Mouse (Mus musculus) midbrain, postnatal 0 days (tissue): ENCODE measurements at regions not wholly inside any gene's neighbourhood (a gene's known extent, or its start where the extent isn't known, plus 50 kb on each side); places are given as distances from the start of the nearest gene placed in this dataset.

ENCODE experiments used
- ATAC-seq: fragments of 200-750 bp; cut with Nextera tagmentation; 2 replicates; pipeline ENCODE4 v1.8.0; 2017; ENCODE audit warnings: moderate number of reproducible peaks, mild to moderate bottlenecking, moderate TSS enrichment, moderate library complexity; ENCODE audit not compliant: low FRiP score
- DNase-seq: peaks from one replicate; pipeline ENCODE4 v3.0.0-alpha.2; 2015; ENCODE audit warnings: low spot score
- H3K27ac ChIP-seq: fragments of 300-500 bp; sonication (generic); 2 replicates; pipeline ENCODE4 v1.5.1; 2014; ENCODE audit warnings: low read depth, mild to moderate bottlenecking, low read length, mixed read lengths
- H3K27me3 ChIP-seq: fragments of 300-500 bp; sonication (generic); 2 replicates; pipeline ENCODE4 v1.6.1; 2014; ENCODE audit warnings: low read length, control low read depth, mixed read lengths; ENCODE audit not compliant: insufficient read depth
- H3K36me3 ChIP-seq: fragments of 300-500 bp; sonication (generic); 2 replicates; pipeline ENCODE4 v1.6.1; 2014; ENCODE audit warnings: low read length, control low read depth, mixed read lengths; ENCODE audit not compliant: insufficient read depth
- H3K4me1 ChIP-seq: fragments of 300-500 bp; sonication (generic); 2 replicates; pipeline ENCODE4 v1.6.1; 2014; ENCODE audit warnings: mild to moderate bottlenecking, control low read depth, antibody characterized with exemption, low read length, mixed read lengths; ENCODE audit not compliant: insufficient read depth
- H3K4me2 ChIP-seq: fragments of 300-500 bp; sonication (generic); 2 replicates; pipeline ENCODE4 v1.6.1; 2014; ENCODE audit warnings: low read depth, mild to moderate bottlenecking, low read length, mixed read lengths; ENCODE audit not compliant: poor library complexity, severe bottlenecking
- H3K4me3 ChIP-seq: fragments of 300-500 bp; sonication (generic); 2 replicates; pipeline ENCODE4 v1.5.1; 2014; ENCODE audit warnings: low read depth, mild to moderate bottlenecking, low read length, moderate library complexity
- H3K9ac ChIP-seq: fragments of 300-500 bp; sonication (generic); replicated peaks from 2 replicates; pipeline ENCODE4 v1.6.1; 2014; ENCODE audit warnings: mild to moderate bottlenecking, low read length, moderate library complexity, mixed read lengths; ENCODE audit not compliant: poor library complexity, severe bottlenecking
- H3K9me3 ChIP-seq: fragments of 300-500 bp; sonication (generic); 2 replicates; pipeline ENCODE4 v1.6.1; 2016; ENCODE audit warnings: low read length, control low read depth
- CTCF ChIP-seq: IDR thresholded peaks from 2 replicates; pipeline ENCODE4 v1.5.1; 2016; ENCODE audit warnings: antibody characterized with exemption, mild to moderate bottlenecking
- WGBS: fragments of 180-500 bp; shearing (Covaris S2); extraction: QIAGEN DNeasy Blood & Tissue Kit; methylation state at CpG from one replicate; pipeline ENCODE4 v1.1.7; 2014; 5-methylcytosine and 5-hydroxymethylcytosine counted together

DNA sequence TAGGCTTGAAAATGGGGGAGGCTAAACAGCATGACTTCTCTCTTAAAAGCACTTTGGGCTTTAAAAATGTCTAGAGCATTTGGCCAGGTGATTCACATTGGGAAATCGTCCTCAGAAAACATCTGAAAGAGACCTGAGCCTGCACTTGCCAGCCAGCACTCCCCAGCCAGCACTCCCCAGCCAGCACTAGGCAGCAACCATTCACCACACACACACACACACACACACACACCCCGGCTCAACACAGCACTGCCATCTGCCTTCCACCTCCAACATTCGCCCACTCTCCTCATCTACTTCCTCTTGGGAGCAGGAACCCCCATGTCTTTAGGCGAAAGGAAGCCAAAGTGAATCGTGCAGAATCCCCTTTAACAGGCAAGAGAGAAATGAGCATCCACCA is 85.4 kb downstream of the Atp23 start:
- DNase-seq (no peak), ATAC-seq (no peak)
- no peaks in the 10 kb centered on the region for H3K4me1 ChIP-seq
- no peak overlapping the region for H3K9ac ChIP-seq
- H3K27ac ChIP-seq, result no peak overlapping the region
- TF ChIP-seq CTCF, result no peak; the same call in 1 of the 2 replicates
- WGBS, result 74% methylated on average over 5 of the region's 5 CpGs
- H3K36me3 ChIP-seq, result no peaks in the 10 kb centered on the region
- no peak overlapping the region for H3K4me3 ChIP-seq
- no peak overlapping the region for H3K4me2 ChIP-seq
- no peaks in the 10 kb centered on the region for H3K9me3 ChIP-seq
- no peaks in the 10 kb centered on the region for H3K27me3 ChIP-seq

DNA sequence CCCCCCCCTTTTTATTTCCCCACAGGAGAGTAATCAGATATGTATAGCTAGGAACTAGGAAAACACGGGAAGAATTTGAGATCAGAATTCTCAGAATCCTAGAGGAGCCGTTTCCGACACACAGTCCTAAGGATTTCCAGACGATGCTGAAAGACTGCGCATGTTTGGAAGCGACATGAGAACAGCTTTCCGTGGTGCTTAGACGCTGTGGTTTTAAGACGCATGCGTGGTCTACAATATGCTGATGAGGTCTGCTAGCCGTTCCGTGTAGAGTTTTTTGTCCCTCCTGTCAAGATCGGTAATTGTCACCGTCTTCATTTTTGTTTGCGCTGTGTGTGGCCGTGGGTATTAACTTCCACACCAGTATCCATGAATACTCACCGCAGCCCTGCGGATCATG is 86.2 kb downstream of the Atp23 start:
- ATAC-seq (no peak), DNase-seq (no peak)
- Histone ChIP-seq H3K36me3 (no peaks in the 10 kb centered on the region), H3K4me1 (no peaks in the 10 kb centered on the region), H3K27ac (no peak overlapping the region), H3K9me3 (no peaks in the 10 kb centered on the region), H3K4me3 (no peak overlapping the region), H3K9ac (no peak overlapping the region), H3K27me3 (no peaks in the 10 kb centered on the region), H3K4me2 (no peak overlapping the region)
- 87% methylated on average over 18 of the region's 18 CpGs for WGBS
- TF ChIP-seq CTCF, result no peak

DNA sequence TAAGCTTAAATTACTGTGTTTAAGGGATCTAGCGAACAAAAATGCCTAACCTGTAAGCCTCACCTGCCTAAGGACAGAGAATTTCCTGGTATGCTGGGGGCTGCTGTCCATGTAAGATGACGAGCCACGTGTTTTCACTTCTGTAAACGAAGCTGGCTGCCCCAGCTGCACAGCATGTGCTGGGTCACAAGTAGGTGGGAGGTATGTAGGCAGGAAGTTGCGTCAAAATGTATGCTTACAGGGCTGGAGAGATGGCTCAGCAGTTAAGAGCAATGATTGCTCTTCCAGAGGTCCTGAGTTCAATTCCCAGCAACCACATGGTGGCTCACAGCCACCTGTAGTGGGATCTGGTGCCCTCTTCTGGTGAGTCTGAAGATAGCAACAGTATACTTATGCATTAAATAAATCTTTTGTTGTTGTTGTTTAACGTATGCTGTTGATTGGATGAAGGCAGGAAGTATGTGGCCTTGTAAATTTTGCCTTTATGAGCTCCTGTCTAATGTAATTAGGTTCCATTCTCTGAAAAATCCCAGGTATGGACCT is 88.0 kb downstream of the Atp23 start:
- no peak overlapping the region for H3K4me2 ChIP-seq
- TF ChIP-seq CTCF, result peak; percentile 45
- 92% methylated on average over 6 of the region's 6 CpGs for WGBS
- no peak overlapping the region for H3K9ac ChIP-seq
- no peak for ATAC-seq
- H3K4me1 ChIP-seq, result no peaks in the 10 kb centered on the region
- H3K4me3 ChIP-seq, result no peak overlapping the region
- DNase-seq, result no peak
- no peaks in the 10 kb centered on the region for H3K36me3 ChIP-seq
- H3K9me3 ChIP-seq, result no peaks in the 10 kb centered on the region
- no peaks in the 10 kb centered on the region for H3K27me3 ChIP-seq
- no peak overlapping the region for H3K27ac ChIP-seq

GRCm38 (mm10) chr10:126812243-126812755 is 88.9 kb downstream of the Atp23 start:
- Histone ChIP-seq H3K4me2 (no peak overlapping the region), H3K27me3 (no peaks in the 10 kb centered on the region), H3K4me1 (no peaks in the 10 kb centered on the region), H3K9ac (no peak overlapping the region), H3K36me3 (no peaks in the 10 kb centered on the region), H3K4me3 (no peak overlapping the region), H3K27ac (no peak overlapping the region), H3K9me3 (no peaks in the 10 kb centered on the region)
- no peak for TF ChIP-seq CTCF
- WGBS, result 62% methylated on average over 7 of the region's 7 CpGs
- DNase-seq, result no peak
- ATAC-seq, result no peak

- Histone ChIP-seq H3K9ac (no peak overlapping the region), H3K27me3 (no peaks in the 10 kb centered on the region), H3K9me3 (no peaks in the 10 kb centered on the region), H3K27ac (no peak overlapping the region), H3K4me2 (no peak overlapping the region), H3K4me1 (no peaks in the 10 kb centered on the region), H3K36me3 (no peaks in the 10 kb centered on the region), H3K4me3 (no peak overlapping the region)
- peak; percentile 76 for DNase-seq
- 73% methylated on average over 11 of the region's 11 CpGs for WGBS
- ATAC-seq, result no peak; the same call in 1 of the 2 replicates
- TF ChIP-seq CTCF, result peak; percentile 54
Measured at GRCm38 (mm10) chr10:126810346-126811095, 90.6 kb downstream of the Atp23 start.

DNA sequence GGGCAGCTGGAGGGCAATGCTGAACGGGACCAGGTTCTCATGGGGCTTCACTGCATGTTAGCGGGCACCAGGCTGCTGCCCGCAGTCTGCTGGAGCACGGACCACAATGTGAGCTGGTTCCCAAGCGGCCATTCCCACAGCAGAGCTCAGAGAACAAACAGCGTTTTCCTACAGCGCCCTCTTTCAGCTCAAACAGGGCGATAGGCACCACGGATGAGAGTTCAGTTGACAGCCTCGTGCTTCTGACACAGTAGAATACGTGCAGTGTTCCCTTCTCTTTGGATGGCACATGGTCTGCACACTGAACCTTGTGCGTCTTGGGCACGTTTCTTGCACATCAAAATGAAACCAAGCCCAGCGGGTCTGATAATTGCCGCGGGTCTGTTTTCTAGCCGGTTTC is 91.6 kb downstream of the Atp23 start:
- Histone ChIP-seq H3K4me3 (0 out of 2 replicates have a peak overlapping the region, but pooled peaks have one; percentile 10), H3K4me1 (no peaks in the 10 kb centered on the region), H3K9ac (peak overlapping the region; percentile 36; the same call in 1 of the 2 replicates), H3K36me3 (no peaks in the 10 kb centered on the region), H3K4me2 (peak overlapping the region; percentile 44; the same call in 1 of the 2 replicates), H3K9me3 (no peaks in the 10 kb centered on the region), H3K27me3 (no peaks in the 10 kb centered on the region), H3K27ac (peak overlapping the region; percentile 55; the same call in 1 of the 2 replicates)
- WGBS, result 39% methylated on average over 17 of the region's 17 CpGs
- DNase-seq (peak; percentile 81), ATAC-seq (0 out of 2 replicates have a peak, but pooled peaks have one; percentile 41)
- TF ChIP-seq CTCF, result peak; percentile 64
